Mouse (Mus musculus) limb, embryonic 14.5 days (tissue): ENCODE data around the gene Hist1h3f. TPM values are rescaled to one million over a fixed set of nuclear protein-coding genes. Genes with fewer than 3 reads are reported as not detected.
A peak's percentile ranks its signal among the peaks of the same experiment; 100 is the strongest.
"Not testable (repeated sequence)": the region's sequence is repeated elsewhere in the genome, so short reads cannot be mapped to it uniquely, and the experiment has no call there.

Experiments
- ATAC-seq: fragments of 200-750 bp; cut with Nextera tagmentation; 2 replicates; pipeline ENCODE4 v1.8.0; 2017; ENCODE audit warnings: low read depth, moderate number of reproducible peaks, moderate TSS enrichment; ENCODE audit not compliant: low FRiP score
- DNase-seq: peaks from one replicate; pipeline ENCODE4 v3.0.0-alpha.2; 2015; ENCODE audit warnings: low spot score
- H3K27ac ChIP-seq: fragments of 300-500 bp; sonication (generic); replicated peaks from 2 replicates; pipeline ENCODE4 v1.5.1; 2014; ENCODE audit warnings: low read depth, mild to moderate bottlenecking, low read length, moderate library complexity, mixed read lengths
- H3K27me3 ChIP-seq: fragments of 300-500 bp; sonication (generic); 2 replicates; pipeline ENCODE4 v1.6.1; 2014; ENCODE audit warnings: low read length, mixed read lengths; ENCODE audit not compliant: control insufficient read depth, insufficient read depth
- H3K36me3 ChIP-seq: fragments of 300-500 bp; sonication (generic); 2 replicates; pipeline ENCODE4 v1.6.1; 2014; ENCODE audit warnings: mild to moderate bottlenecking, low read length, moderate library complexity, mixed read lengths; ENCODE audit not compliant: control insufficient read depth, insufficient read depth
- H3K4me1 ChIP-seq: fragments of 300-500 bp; sonication (generic); 2 replicates; pipeline ENCODE4 v1.6.1; 2014; ENCODE audit warnings: antibody characterized with exemption, low read length, mixed read lengths; ENCODE audit not compliant: control insufficient read depth, insufficient read depth
- H3K4me2 ChIP-seq: fragments of 300-500 bp; sonication (generic); replicated peaks from 2 replicates; pipeline ENCODE4 v1.6.1; 2014; ENCODE audit warnings: low read depth, mild to moderate bottlenecking, low read length, moderate library complexity; ENCODE audit not compliant: severe bottlenecking
- H3K4me3 ChIP-seq: fragments of 300-500 bp; sonication (generic); replicated peaks from 2 replicates; pipeline ENCODE4 v1.5.1; 2014; ENCODE audit warnings: low read length
- H3K9ac ChIP-seq: fragments of 300-500 bp; sonication (generic); 2 replicates; pipeline ENCODE4 v1.6.1; 2014; ENCODE audit warnings: mild to moderate bottlenecking, low read depth, low read length, moderate library complexity; ENCODE audit not compliant: severe bottlenecking
- H3K9me3 ChIP-seq: fragments of 300-500 bp; sonication (generic); 2 replicates; pipeline ENCODE4 v1.6.1; 2016; ENCODE audit warnings: low read length; ENCODE audit not compliant: control insufficient read depth
- POLR2A ChIP-seq: fragments of 200-500 bp; IDR thresholded peaks from 2 replicates; pipeline ENCODE4 v1.8.0; 2012; ENCODE audit warnings: inconsistent platforms, mild to moderate bottlenecking, moderate library complexity, borderline replicate concordance; ENCODE audit not compliant: insufficient read depth, insufficient read length; ENCODE audit errors: extremely low read depth
- WGBS: fragments of 180-500 bp; shearing (Covaris S2); extraction: QIAGEN DNeasy Blood & Tissue Kit; methylation state at CpG from one replicate; pipeline ENCODE4 v1.1.7; 2014; 5-methylcytosine and 5-hydroxymethylcytosine counted together
- polyA plus RNA-seq, 2 experiments: library from polyadenylated mRNA; depleted of rRNA in 1 of 2; stranded (reverse) in 1 of 2; unstranded in 1 of 2; fragments of >200 nt; fragmentation: Nextera tagmentation in 1 of 2; extraction: Ambion mirVana in 1 of 2; gene quantifications; 2 replicates each; pipeline versions ENCODE4 v1.2.1 to v1.2.3; 2012 to 2014

The Hist1h3f gene
- polyA plus RNA-seq, 2 experiments = 0.65 to 4.1 TPM

DNA sequence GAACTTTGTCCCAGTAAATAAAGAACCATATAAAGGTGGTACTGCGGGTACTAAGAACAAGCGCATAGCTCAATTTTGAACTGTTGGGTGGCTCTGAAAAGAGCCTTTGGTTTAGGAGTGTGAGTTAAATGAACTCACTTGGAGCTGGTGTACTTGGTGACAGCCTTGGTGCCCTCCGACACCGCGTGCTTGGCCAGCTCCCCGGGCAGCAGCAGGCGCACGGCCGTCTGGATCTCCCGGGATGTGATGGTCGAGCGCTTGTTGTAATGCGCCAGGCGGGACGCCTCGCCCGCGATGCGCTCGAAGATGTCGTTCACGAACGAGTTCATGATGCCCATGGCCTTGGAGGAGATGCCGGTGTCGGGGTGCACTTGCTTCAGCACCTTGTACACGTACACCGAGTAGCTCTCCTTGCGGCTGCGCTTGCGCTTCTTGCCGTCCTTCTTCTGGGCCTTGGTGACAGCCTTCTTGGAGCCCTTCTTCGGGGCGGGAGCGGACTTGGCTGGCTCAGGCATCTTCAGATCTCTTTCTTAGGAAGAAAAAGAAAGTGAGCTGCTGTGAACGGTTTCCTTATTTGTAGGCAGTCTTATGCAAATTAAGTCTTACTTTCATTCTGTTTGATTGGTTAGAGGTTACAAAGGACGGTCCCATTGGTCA, 41.7 kb downstream of the Hist1h3f start:
- H3K9me3 ChIP-seq, H3K36me3 ChIP-seq, H3K27me3 ChIP-seq: not testable (repeated sequence)
- peak; percentile 96; the same call in 1 of the 2 replicates for TF ChIP-seq POLR2A
- H3K4me3 ChIP-seq = peak overlapping the region; percentile 45
- DNase-seq (peak; percentile 95), ATAC-seq (peak; percentile 85)
- H3K4me2 ChIP-seq = peak overlapping the region; percentile 80
- under 1% methylated on average over 22 of the region's 36 CpGs for WGBS
- H3K27ac ChIP-seq = peak overlapping the region; percentile 94
- peaks cover 25% of the 10 kb centered on the region for H3K4me1 ChIP-seq
- H3K9ac ChIP-seq = peak overlapping the region; percentile 67

DNA sequence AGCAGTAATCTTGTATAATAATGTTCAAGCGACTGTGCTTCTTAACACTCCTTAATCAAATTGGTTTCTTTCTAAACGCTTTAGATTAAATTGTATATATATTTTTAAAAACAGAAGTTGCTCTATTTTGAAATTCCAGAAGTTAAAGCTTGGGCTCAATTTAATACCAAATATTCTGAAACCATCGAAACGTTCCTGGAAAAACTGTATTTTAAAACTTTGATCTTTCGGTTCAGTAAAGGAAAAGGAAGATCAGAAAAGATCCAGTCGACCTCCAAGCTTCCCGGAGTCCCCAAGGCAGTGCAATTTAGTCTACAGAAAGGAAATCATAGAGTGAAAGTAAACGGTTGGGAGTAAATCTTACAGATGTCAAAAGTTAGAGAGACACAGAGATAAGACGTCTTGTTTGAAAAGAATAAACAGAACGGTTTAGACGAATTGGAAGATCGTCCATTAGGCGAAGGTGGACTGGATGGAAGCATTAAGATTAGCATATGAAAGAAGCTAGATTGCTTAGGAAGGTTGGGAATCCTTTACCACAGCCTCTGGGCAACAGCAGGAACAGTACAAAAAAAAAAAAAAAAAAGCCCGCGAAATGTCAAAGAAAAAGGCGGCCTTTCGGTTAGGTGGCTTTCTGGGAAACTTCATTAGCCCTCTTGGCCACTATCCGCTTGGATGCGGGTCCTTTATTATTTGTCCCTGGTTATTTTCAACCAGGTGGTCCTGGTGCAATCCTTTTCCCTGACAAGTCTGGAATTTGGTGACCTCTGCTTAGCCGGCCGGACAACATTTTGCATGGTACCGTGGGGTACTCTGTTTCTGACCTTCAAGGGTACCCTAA, 42.5 kb downstream of the Hist1h3f start:
- no peak for ATAC-seq
- H3K4me1 ChIP-seq = peaks cover 21% of the 10 kb centered on the region
- H3K9ac ChIP-seq = peak overlapping the region; percentile 50
- 1% methylated on average over 20 of the region's 22 CpGs for WGBS
- peak overlapping the region; percentile 45 for H3K4me3 ChIP-seq
- peak overlapping the region; percentile 94 for H3K27ac ChIP-seq
- no peak for TF ChIP-seq POLR2A
- H3K9me3 ChIP-seq = no peaks in the 10 kb centered on the region
- H3K4me2 ChIP-seq = peak overlapping the region; percentile 80
- DNase-seq = no peak
- H3K36me3 ChIP-seq = no peaks in the 10 kb centered on the region
- no peaks in the 10 kb centered on the region for H3K27me3 ChIP-seq

DNA sequence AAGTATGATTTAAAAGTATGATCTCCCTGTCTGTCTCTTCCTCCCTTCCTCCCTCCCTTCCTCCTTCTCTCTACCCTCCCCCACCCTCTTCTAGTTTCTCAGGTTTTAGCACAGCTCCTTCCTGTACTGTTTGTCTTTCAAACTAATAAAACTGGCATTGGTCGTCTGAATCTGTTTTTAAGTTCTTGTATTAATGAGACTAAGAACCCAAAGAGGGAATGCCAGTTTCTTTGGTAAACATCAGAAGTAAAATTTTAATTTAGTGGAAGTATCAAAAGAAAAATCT, 43.0 kb downstream of the Hist1h3f start:
- peaks cover 20% of the 10 kb centered on the region for H3K4me1 ChIP-seq
- H3K36me3 ChIP-seq = no peaks in the 10 kb centered on the region
- H3K9me3 ChIP-seq = no peaks in the 10 kb centered on the region
- no peak for DNase-seq
- peak overlapping the region; percentile 80 for H3K4me2 ChIP-seq
- no peaks in the 10 kb centered on the region for H3K27me3 ChIP-seq
- no peak for ATAC-seq
- peak overlapping the region; percentile 90 for H3K27ac ChIP-seq
- peak overlapping the region; percentile 50 for H3K9ac ChIP-seq
- H3K4me3 ChIP-seq = peak overlapping the region; percentile 45
- WGBS = 0% methylated on average over 1 of the region's 1 CpGs
- no peak for TF ChIP-seq POLR2A

DNA sequence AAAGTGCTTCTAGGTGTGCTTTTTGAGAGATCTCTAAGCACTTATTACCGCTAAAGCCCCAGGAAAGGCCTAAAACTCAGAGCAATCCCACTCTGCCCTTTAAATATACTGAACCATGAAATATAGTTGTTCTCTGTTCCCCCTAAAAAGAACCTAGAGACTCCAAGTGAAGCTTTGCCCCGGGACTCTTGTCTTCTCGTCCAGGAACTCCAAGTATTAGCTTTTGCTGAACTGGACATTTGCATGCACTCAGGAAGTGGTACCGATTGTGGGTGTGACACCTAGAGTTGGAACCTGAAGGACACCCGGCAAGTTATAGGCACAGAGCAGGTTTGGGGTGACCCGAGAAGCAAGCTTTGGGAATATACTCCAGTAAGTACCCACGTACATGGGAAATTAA, 47.4 kb downstream of the Hist1h3f start:
- Histone ChIP-seq H3K9ac (no peak overlapping the region), H3K27ac (no peak overlapping the region), H3K4me3 (no peak overlapping the region), H3K36me3 (no peaks in the 10 kb centered on the region), H3K9me3 (no peaks in the 10 kb centered on the region), H3K27me3 (no peaks in the 10 kb centered on the region), H3K4me2 (no peak overlapping the region), H3K4me1 (peaks cover 16% of the 10 kb centered on the region)
- ATAC-seq (no peak), DNase-seq (no peak)
- 93% methylated on average over 7 of the region's 7 CpGs for whole genome bisulfite sequencing
- TF ChIP-seq POLR2A = no peak

GRCm38 (mm10) chr13:23591886-23592285, 48.0 kb downstream of the Hist1h3f start:
- peaks cover 11% of the 10 kb centered on the region for H3K4me1 ChIP-seq
- H3K36me3 ChIP-seq, H3K4me2 ChIP-seq, H3K9me3 ChIP-seq, H3K4me3 ChIP-seq, H3K9ac ChIP-seq, ATAC-seq, H3K27ac ChIP-seq, H3K27me3 ChIP-seq, DNase-seq: not testable (repeated sequence)
- 80% methylated on average over 6 of the region's 7 CpGs for WGBS
